Mouse (Mus musculus): Measurements from ENCODE around the gene Tmbim7.
"Not testable (repeated sequence)": the region's sequence is repeated elsewhere in the genome, so short reads cannot be mapped to it uniquely, and the experiment has no call there.

The Tmbim7 gene

DNA sequence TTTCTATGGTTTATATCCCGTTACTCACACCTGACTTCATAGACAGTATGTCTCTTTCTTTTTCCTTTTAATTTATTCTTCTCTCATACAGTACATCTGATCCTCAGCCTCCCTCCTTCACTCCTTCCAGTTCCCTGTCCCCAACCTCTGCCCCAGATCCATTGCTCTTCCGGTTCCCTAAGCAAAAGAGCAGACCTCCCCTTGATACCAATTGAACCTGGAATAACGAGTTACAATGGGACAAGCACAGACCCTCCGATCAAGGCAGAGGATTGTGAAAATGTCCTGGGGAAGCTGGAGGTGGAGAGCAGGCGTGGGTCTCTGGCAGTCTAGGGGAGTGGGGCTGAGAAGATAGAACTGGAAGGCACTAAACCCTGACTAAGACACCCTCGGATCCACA is at the start of gene Tmbim7:
Tmbim7 (plus strand) TSS at position 301 of the 400 bp plus-strand sequence.
- DNase-seq: no peak

DNA sequence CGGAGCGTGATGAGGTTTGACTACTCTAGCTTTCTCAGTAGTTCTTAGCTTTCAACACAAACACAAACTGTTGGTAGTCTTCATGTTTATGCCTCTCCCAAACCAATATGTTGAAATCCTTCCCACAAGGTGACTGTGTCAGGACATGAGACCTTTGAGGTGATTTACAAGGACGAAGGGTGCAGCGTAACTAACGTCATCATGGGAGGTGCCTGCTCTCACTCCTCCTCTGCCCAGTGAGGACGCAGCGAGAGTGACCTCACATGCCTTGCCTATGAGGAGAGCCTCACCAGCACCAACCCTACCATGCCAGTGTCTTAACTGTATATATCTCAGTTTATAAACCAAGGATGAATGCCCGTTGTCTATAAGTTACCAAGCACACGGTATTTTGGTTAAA is 43.9 kb upstream of the Tmbim7 start:
- no peak for DNase-seq

DNA sequence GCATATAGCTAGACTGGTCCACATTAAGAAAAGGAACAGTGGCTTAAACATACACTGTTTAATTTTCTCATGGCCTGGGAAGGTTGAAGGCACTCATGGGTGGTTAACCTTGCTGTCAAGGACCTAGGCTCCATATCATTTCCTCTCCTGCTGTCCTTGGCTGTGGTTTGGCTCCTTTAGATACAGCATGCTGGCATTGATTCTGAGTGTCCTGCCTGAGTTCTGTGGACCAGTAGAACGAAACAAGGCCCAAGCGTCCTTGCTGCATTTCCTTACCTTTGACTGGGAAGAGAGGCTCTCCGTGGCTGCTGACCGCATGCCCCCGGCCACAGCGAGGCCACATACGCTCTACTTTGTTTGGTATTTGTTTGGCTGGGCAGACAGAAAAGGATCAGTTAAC is 41.7 kb upstream of the Tmbim7 start:
- no peak for DNase-seq

DNA sequence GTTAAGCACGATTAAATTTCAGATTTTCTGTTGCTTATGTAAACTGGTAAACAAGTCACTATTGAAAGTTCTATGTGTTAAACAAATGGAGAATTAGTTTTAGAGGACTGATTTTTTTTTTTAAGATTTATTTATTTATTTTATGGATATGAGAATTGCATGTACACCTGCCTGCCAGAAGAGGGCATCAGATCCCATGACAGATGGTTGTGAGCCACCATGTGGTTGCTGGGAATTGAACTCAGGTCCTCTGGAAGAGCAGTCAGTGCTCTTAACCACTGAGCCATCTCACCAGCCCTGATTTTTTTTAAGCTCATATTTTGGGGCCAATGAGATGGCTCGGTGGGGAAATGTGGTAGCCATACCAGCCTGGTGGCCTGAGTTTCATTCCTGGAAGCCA is 39.1 kb upstream of the Tmbim7 start:
- DNase-seq: not testable (repeated sequence)

DNA sequence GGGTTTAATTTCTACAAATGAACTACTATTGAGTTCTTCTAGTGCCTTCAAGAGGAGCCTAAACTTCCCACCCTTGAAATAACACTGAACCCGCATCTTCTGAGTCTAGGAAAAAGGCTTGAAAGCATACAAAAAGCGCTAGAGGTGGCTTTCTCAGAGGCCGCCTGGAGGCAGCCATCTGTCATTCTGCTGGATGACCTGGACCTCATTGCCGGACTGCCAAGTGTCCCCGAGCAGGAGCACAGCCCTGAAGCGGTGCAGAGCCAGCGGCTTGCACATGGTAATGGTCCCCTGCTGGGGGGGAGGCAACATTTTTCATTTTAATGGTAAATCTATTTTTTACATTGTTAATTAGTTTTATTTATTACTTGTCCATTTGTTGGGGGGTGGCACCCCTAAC is 30.5 kb upstream of the Tmbim7 start:
- DNase-seq: peak; percentile 79 to 83

DNA sequence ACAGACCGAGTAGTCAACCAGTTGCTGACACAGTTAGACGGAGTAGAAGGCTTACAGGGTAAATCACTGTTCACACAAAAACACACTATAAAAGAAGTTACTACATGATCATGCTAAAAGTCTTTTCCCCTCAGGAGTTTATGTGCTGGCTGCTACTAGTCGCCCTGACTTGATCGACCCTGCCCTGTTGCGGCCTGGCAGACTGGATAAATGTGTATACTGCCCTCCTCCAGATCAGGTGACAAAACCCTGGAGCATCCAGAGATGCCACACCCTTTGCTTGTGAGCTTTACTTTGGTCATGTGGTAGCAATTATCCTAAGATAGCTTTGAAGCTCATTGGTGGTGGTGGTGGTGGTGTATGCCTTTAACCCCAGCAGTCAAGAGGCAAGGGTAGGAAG is 20.9 kb upstream of the Tmbim7 start:
- DNase-seq: no peak

DNA sequence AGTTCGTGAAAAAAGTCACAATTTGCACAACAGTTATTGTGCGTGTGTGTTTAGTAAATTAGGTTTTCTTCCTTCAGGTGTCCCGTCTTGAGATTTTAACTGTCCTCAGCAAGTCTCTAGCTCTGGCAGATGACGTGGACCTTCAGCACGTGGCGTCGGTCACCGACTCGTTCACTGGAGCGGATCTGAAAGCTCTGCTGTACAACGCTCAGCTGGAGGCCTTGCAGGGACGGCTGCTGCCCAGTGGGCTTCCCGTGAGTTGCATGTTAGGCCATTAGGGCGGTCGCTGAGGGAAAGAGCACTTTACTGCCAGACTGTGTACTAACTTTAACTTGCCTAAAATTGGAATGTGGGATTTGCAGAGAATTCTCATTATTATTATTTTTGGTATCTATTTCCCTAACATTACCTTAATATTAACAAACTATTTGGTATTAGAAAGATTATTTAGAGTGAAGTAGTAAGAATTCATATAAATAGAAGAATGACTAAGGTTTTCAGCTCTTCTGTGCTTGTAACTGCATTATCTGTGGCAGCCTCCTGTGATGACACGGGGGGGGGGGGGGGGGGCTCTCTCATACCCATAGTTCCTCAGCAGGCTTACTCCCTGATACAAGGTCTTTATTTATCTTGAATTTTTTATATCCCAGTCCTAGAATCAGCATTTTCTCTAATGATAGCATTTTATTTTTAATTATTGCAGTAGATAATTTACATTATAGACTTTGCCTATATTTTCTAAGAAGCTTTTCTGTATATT is 19.3 kb upstream of the Tmbim7 start:
- DNase-seq: no peak

DNA sequence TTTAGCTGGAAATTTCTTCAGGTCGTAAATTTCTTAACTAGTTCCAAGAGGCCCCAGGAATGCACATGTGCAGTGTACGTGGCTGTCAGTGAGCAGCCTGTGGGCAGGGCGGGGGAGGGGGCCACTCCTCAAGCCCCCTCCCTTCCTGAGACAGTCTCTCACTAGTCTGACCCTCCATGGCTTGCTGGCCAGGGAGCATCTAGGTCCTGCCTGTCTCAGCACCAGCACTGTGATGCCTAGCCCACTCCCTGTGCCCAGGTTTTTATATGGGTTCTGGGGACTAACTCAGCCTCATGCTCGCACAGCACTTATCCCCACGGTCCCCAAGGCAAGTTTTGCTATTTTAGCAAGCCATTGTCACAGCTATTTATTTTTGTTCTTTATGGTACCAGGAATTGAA is 18.7 kb upstream of the Tmbim7 start:
- DNase-seq: no peak

DNA sequence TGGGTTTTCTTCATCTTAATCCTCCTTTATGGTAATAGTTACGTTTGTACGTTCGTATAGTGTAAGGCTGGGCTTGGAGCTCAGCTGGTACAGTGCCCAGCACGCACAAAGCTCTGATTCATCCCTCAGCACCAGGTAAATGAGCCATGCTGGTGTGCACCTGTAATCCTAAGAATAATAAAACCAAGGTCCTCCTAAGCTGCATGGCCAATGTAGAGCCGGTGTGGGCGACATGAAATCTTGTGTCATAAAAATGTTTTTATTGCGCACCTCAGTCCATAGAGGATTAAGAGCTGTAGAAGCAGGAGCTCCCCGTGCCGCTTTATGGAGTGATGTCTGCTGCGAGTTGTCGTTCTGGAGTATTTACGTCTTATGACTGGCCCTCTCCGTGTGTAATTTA is 17.7 kb upstream of the Tmbim7 start:
- no peak for DNase-seq

DNA sequence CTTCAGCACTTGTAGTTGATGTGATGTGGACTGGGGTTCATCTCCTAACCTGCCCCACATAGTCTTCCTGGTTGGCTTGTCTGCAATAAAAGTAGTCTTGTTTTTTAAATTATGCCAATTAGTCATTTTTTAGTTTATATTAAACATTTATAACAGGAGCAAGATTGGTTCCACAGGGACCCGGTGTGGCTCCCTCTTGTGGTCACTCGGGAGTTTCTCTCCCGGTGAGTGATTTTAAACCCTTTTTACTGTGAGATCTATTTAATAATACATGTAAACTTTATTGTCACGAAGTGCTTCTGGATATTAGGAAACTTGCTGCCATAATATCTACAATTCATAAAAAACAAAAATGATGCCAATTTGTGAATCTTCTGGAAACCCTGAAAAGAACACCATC is 17.0 kb upstream of the Tmbim7 start:
- DNase-seq: peak in 1 of 2 experiments; percentile 18

DNA sequence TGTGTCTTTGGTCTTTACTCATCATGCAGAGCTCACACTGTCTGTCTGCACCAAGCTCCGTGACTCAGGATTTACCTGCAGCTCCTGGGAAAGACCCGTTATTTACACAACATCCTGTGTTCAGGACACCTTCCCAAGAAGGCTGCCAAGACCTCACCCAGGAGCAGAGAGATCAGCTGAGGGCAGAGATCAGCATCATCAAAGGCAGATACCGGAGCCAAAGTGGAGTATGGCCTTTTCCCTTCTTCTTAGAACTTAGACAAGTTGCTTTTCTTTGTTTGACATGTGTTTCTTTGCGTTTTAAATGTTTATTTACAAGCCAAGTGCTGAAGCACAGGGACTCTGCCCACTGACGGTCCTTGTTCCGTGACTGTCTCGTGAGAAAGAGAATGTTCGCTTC is 15.7 kb upstream of the Tmbim7 start:
- DNase-seq: no peak

DNA sequence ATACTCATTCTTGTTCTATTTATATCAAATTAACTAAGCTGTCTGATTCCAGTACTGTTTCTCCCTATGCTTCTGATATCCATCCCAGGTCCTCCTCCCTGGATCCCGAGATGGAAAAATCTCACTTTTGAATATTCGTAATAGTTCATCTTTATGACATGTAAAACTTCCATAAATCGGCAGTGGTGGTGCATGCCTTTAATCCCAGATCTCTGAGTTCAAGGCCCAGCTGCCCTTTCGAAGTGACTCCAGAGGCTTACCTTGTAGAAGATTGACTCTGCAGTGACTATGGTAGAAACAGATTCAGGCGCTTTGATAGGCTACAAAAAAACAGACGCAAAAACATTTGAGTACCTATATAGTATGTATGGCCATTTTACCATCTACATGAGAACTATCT is 6.4 kb upstream of the Tmbim7 start:
- DNase-seq: no peak

DNA sequence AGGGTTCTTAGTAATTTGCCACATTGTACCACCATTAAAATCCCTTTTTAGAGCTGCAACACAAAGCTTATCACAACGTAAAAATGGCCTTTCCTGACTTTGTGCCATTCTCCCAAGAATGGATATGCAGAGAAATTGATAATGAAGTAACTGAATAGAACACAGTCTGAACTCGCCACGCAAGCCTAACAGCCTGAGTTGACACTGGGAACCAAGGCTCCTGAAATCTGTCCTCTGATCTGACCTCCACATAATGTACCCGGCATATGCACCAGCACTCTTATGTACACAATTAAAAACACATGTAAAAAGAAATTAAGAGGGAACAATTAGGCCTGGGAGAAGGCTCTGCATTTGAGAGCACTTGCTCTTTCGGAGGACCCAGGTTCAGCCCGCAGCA is 5.7 kb upstream of the Tmbim7 start:
- DNase-seq: no peak

DNA sequence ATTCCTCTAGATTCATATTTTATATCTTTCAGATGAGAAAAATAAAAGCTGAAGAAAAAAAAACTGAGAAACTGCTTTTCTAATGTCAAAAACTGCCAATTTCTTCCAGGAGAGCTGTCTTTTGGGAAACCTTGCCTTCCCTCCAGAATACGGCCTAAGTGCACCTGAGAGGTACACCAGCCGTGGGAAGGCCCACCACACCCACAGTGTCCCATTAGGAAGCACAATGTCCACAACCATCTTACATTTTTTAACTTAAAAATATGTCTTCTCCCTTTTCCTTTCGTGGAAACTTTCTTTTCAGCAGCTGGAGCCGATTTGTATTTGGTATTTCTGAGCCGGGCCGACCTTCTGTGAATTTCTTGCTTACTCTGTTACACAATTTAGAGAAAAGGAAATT is 4.4 kb upstream of the Tmbim7 start:
- no peak for DNase-seq

DNA sequence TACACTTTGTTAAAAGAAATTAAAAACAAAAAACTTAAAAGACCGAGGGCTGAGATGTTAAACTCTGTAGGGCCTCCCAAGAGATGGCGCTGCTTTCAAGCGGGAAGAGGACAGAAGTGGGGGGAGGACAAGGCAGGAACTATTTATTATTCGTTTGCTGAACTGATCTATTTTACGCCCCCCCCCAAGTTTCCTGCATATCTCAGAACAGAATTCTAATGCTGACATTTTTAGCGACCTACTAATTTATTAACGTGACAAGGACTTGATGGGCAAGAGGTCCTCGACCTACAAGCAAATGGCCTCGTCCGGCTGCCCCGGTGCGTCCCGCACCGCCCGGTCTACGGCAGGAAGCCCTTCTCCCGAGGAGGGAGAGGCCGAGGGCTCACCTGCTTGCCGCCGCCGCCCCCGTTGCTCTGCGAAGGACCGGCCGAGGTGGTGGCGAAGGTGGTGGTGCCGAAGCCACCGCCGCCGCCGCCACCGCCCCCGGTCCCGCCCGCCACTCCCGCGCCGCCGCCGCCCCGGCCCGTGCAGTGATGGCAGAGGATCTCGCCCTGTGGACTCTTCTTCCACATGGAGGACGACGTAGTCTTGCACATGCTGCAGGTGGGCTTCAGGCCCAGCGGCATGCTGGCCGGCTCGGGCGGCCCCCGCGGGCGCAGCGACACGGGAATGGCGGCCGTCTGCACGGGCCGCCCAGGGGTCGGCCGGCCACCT is 3.8 kb upstream of the Tmbim7 start:
- peak in 1 of 2 experiments; percentile 71 for DNase-seq

DNA sequence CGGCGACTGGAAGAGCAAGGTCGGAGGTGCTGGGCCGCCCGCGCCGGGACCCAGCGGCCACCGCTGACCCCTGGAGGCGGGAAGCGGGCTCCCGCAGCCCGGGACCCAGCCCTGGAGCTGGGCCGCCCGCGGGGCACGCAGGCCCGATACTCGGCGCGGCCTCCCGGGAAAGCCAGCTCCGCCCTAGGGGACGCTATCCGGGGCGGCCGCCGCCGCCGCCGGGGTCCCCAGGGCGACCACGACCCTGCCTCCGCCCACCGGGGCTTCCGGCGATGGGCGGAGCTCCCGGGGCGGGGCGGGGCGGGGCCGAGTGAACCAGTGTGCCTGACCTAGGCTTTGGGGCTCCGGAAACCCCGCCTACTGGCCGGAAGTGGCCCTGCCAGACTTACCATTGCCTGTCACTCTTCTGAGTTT is 3.3 kb upstream of the Tmbim7 start:
- peak; percentile 86 to 92 for DNase-seq

DNA sequence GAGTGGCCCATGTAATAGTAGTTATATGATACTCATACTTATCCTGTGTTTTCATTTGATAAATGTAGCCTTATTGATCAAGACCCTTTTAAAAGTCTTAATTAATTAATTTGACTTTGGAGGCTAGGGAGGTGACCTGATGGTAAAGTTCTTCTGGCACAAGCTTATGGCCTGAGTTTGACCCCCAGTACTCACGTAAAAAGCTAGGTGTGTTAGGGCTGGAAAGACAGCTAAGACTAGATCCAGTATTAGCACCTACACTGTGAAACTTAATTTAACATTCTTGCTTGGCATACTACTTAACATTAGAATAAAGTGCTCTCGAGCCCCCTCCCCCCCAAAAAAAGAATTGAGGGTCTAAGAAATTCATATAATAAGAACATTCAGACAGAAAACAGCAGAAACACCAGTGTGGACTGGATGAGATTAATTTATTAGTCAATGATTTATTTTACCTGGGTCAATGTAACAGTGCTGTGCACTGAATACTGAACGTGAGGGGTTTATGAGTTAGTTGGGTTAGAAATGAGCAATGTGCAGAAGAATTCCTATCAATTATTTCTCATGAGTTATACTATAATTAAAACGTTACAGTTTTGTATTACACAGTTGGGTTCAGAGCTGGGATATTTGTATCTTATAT is 2.7 kb upstream of the Tmbim7 start:
- DNase-seq: no peak

DNA sequence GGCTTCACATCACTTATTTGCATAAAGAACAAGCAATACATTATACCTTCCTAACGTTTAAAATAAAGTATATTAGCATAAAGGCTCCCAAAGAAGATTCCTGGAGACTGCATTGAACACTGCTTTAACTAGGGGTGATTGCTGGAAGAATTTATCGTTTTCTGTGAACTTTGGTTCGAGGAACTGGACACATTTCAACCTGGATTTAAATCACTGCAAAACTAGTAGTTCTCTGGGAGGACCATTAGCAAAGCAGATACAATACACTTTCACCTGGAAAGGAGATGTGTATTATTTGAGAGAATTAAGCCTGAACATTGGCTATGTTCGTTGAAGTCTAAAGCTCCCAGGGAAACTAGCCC is 2.2 kb upstream of the Tmbim7 start:
- DNase-seq: no peak

DNA sequence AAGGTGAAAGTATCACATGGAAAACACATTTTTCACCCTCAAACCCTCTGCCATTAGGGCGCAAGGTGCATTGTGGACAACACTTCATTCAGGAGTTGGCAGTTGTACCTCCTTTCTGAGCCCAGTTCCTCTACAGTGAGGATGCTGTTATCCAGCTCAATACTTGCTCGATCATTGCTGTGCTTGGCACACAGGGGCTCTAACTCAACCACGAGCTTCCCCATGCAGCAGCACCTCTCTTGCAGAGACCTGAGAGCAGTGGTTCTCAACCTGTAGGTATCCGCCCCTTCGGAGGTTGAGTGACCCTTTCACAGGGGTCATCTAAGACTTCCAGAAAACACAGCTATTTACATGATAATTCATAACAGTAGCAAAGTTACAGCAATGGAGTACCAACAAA is 640 bp downstream of the Tmbim7 start:
- DNase-seq: no peak

DNA sequence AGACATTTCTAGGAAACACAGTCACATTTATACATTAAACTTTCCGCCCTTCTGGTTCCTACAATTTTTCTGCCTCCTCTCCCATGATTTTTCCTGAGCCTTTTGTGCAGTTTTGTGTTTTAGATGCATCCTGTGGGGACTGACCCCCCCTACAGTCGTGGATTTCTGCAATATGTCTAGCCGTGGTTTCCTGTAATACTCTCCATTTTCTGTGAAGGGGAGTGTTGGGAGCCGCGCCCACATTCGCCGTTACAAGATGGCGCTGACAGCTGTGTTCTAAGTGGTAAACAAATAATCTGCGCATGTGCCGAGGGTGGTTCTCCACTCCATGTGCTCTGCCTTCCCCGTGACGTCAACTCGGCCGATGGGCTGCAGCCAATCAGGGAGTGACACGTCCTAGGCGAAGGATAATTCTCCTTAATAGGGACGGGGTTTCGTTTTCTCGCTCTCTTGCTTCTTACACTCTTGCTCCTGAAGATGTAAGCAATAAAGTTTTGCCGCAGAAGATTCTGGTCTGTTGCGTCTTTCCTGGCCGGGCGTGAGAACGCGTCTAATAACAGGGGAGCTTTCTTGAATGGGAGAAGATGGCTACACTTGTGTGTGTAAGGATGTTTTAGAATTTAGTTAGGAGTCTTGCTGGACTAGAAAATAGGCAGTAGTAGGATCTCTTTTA is 2.1 kb downstream of the Tmbim7 start:
- DNase-seq: not testable (repeated sequence)

DNA sequence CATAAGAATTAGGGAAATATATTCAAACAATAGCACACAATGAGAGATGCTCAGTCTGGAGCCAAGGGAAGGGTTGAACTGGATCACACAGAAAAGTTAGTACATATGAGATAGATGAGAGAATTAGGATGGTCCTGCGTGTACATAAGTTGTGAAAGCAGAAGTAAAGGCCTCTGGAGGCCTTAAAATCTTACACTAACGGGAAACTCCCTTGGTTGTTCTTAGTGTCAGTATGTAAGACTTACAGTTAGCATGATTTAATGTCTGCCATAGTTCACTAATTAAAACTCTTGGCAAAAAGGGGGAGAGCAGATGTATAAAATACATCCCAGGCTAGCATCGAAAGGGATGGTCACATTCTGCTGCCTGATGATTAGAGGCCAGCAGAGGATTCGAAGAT is 2.8 kb downstream of the Tmbim7 start:
- DNase-seq: no peak

DNA sequence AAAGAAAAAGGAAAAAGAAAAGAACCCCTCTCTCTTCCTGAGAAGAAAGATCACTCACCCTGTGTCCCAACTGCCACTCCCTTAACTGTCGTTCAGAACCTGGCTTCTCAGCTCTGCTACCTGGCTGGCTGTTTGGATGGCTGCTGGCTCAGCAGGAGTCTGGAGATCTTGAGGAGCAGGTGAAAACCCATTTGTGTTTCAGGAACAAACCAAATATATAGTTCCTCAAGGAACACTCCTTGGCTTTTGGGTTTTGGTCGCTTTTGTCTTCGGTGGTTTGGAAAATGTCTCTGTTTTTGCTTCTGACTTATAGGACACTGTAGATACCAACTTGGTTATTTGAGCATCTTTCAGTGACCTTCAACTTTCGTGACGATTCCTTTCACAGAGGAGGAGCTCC is 6.1 kb downstream of the Tmbim7 start, which contains the start of gene Gatad1:
Gatad1 (minus strand) TSS at position 101 of the 400 bp plus-strand sequence.
- DNase-seq: no peak

DNA sequence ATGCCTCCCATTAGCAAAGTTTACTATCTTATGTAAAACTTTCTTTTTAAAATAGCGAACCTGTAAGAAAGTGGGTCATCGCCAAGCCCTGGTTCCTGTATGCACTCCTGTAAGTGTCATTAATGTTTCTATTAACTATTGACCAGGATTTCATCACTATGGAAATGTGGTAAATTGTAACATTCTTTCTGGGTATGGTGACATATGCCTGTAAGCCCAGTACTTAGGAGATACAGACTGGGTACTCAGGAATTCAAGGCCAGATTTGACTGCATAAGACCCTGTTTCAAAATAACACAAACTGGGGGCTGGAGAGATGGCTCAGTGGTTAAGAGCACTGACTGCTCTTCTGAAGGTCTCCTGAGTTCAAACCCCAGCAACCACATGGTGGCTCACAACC is 14.2 kb downstream of the Tmbim7 start:
- no peak for DNase-seq

All from cerebellum, postnatal 25 days (tissue).